Mouse (Mus musculus): ENCODE data around the gene Cyp3a57. TPM values are rescaled to one million over a fixed set of nuclear protein-coding genes. Genes with fewer than 3 reads are reported as not detected.

Gene Cyp3a57
- polyA plus RNA-seq, 1 experiment from 2014 or later: not detected

DNA sequence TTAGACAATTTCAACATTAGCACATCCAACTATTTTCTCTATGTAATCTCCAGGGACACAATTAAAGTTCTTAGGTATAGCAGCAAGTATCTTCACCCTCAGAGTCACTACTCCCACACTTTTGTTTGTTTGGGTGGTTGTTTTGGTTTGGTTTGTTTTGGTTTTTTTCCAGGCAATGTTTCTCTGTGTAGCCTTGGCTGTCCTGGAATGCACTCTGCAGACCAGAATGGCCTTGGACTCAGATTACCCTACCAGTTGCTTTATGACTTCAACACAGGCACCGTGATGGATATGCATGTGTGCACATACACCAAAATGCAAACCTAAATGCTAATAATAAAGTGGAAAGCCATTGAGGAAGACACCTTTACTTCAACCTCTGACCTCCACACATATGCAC, 88.6 kb downstream of the Cyp3a57 start:
- no peaks in the 10 kb centered on the region for H3K27me3 ChIP-seq (ENCODE audit: low read depth, poor library complexity, severe bottlenecking)
- peaks cover 11% of the 10 kb centered on the region for H3K9me3 ChIP-seq (replicated peaks)
- H3K27ac ChIP-seq: no peak overlapping the region
- no peak for DNase-seq (ENCODE audit: low spot score)
- H3K36me3 ChIP-seq: no peaks in the 10 kb centered on the region
- H3K4me3 ChIP-seq: no peak overlapping the region
- H3K4me1 ChIP-seq: no peaks in the 10 kb centered on the region
- WGBS: 81% methylated on average over 1 of the region's 1 CpGs

Other genes with a start within 250 kb of the Cyp3a57 start
- 148 and 161 TPM in 2 replicates for gene Arpc1b, start 231.1 kb upstream of the Cyp3a57 start, polyA plus RNA-seq (2016; fragmentation: Nextera tagmentation; extraction: Ambion mirVana)
- gene Pdap1, start 205.0 kb upstream of the Cyp3a57 start, polyA plus RNA-seq (2016; fragmentation: Nextera tagmentation; extraction: Ambion mirVana): 133 and 154 TPM in 2 replicates
- gene Bud31, start 204.9 kb upstream of the Cyp3a57 start, polyA plus RNA-seq (2016; fragmentation: Nextera tagmentation; extraction: Ambion mirVana): 277 and 305 TPM in 2 replicates
- gene Ptcd1, start 178.2 kb upstream of the Cyp3a57 start, polyA plus RNA-seq (2016; fragmentation: Nextera tagmentation; extraction: Ambion mirVana): 18.4 and 21.8 TPM in 2 replicates
- 90.8 and 93.9 TPM in 2 replicates for gene Cpsf4, start 178.1 kb upstream of the Cyp3a57 start, polyA plus RNA-seq (2016; fragmentation: Nextera tagmentation; extraction: Ambion mirVana)
- gene Atp5j2, start 153.2 kb upstream of the Cyp3a57 start, polyA plus RNA-seq (2016; fragmentation: Nextera tagmentation; extraction: Ambion mirVana): 530 and 569 TPM in 2 replicates
- 6.6 and 7.3 TPM in 2 replicates for gene Zkscan14, start 143.4 kb upstream of the Cyp3a57 start, polyA plus RNA-seq (2016; fragmentation: Nextera tagmentation; extraction: Ambion mirVana)
- 16.2 and 20.9 TPM in 2 replicates for gene Zkscan5, start 140.7 kb upstream of the Cyp3a57 start, polyA plus RNA-seq (2016; fragmentation: Nextera tagmentation; extraction: Ambion mirVana)
- 26.0 and 31.2 TPM in 2 replicates for gene Zfp655, start 113.6 kb upstream of the Cyp3a57 start, polyA plus RNA-seq (2016; fragmentation: Nextera tagmentation; extraction: Ambion mirVana)
- gene Zscan25, start 64.8 kb upstream of the Cyp3a57 start, polyA plus RNA-seq (2016; fragmentation: Nextera tagmentation; extraction: Ambion mirVana): 0.43 and 0.67 TPM in 2 replicates
- not detected in 2 replicates for gene Cyp3a16, start 124.4 kb downstream of the Cyp3a57 start, polyA plus RNA-seq (2016; fragmentation: Nextera tagmentation; extraction: Ambion mirVana)
- not detected in 2 replicates for gene Cyp3a41b, start 239.5 kb downstream of the Cyp3a57 start, polyA plus RNA-seq (2016; fragmentation: Nextera tagmentation; extraction: Ambion mirVana)

All from limb, embryonic 10.5 days (tissue).